Mouse (Mus musculus) G1E-ER4 (cell line): ENCODE measurements at regions not wholly inside any gene's neighbourhood (a gene's known extent, or its start where the extent isn't known, plus 50 kb on each side); places are given as distances from the start of the nearest gene placed in this dataset.

Experiments
- GATA1 ChIP-seq: IDR thresholded peaks from one replicate; pipeline ENCODE4 v1.8.0; 2012; ENCODE audit warnings: low read length, inconsistent platforms

- no peak for TF ChIP-seq GATA1
These were observed 86.2 kb upstream of the Rreb1 start for GRCm38 (mm10) chr13:37691855-37692445.

GRCm38 (mm10) chr13:37693617-37694016 lies 84.6 kb upstream of the Rreb1 start:
- TF ChIP-seq GATA1, result no peak

GRCm38 (mm10) chr13:37704475-37704874 lies 73.7 kb upstream of the Rreb1 start:
- TF ChIP-seq GATA1, result no peak

GRCm38 (mm10) chr13:37705482-37705881 lies 72.7 kb upstream of the Rreb1 start:
- TF ChIP-seq GATA1, result no peak

GRCm38 (mm10) chr13:37710913-37711312 lies 67.3 kb upstream of the Rreb1 start:
- no peak for TF ChIP-seq GATA1

- no peak for TF ChIP-seq GATA1
These were observed 65.2 kb upstream of the Rreb1 start for GRCm38 (mm10) chr13:37712908-37713496.

GRCm38 (mm10) chr13:37715058-37715712 lies 63.0 kb upstream of the Rreb1 start:
- no peak for TF ChIP-seq GATA1

- TF ChIP-seq GATA1, result no peak
These were observed 62.2 kb upstream of the Rreb1 start for GRCm38 (mm10) chr13:37715770-37716693.

- TF ChIP-seq GATA1, result no peak
These were observed 60.4 kb upstream of the Rreb1 start for GRCm38 (mm10) chr13:37717793-37718192.

- TF ChIP-seq GATA1, result no peak
These were observed 59.8 kb upstream of the Rreb1 start for GRCm38 (mm10) chr13:37718364-37718763.
